Mouse (Mus musculus) small intestine, adult 2 months (tissue): ENCODE measurements at regions not wholly inside any gene's neighbourhood (a gene's known extent, or its start where the extent isn't known, plus 50 kb on each side); places are given as distances from the start of the nearest gene placed in this dataset.

Experiments
- CTCF ChIP-seq: fragments of 200-500 bp; IDR thresholded peaks from 2 replicates; pipeline ENCODE4 v1.5.1; 2012; ENCODE audit warnings: low read depth, mild to moderate bottlenecking, control low read depth, inconsistent platforms, low read length, moderate library complexity, mixed read lengths; ENCODE audit not compliant: insufficient replicate concordance, insufficient read length; ENCODE audit errors: extremely low read depth
- POLR2A ChIP-seq: fragments of 200-500 bp; IDR thresholded peaks from 2 replicates; pipeline ENCODE4 v1.6.1; 2012; ENCODE audit warnings: low read depth, mild to moderate bottlenecking, control low read depth, inconsistent platforms, low read length, moderate library complexity

GRCm38 (mm10) chr14:86470462-86470861, 670.6 kb downstream of the Diaph3 start:
- TF ChIP-seq CTCF (no peak), POLR2A (no peak)
